Mouse (Mus musculus) kidney, embryonic 14.5 days (tissue): Measurements from ENCODE around the gene March5. TPM values are rescaled to one million over a fixed set of nuclear protein-coding genes. Genes with fewer than 3 reads are reported as not detected.

Experiments
- ATAC-seq: fragments of 200-750 bp; cut with Nextera tagmentation; 2 replicates; pipeline ENCODE4 v1.8.0; 2017; ENCODE audit warnings: moderate number of reproducible peaks, mild to moderate bottlenecking, moderate TSS enrichment, moderate library complexity; ENCODE audit not compliant: low FRiP score, low TSS enrichment
- H3K27ac ChIP-seq: fragments of 300-500 bp; sonication (generic); 2 replicates; pipeline ENCODE4 v1.5.1; 2014; ENCODE audit warnings: low read depth, mild to moderate bottlenecking, low read length, moderate library complexity, mixed read lengths
- H3K27me3 ChIP-seq: fragments of 300-500 bp; sonication (generic); 2 replicates; pipeline ENCODE4 v1.6.1; 2014; ENCODE audit warnings: mild to moderate bottlenecking, low read length; ENCODE audit not compliant: control insufficient read depth, insufficient read depth
- H3K36me3 ChIP-seq: fragments of 300-500 bp; sonication (generic); 2 replicates; pipeline ENCODE4 v1.6.1; 2014; ENCODE audit warnings: low read length, mixed read lengths; ENCODE audit not compliant: control insufficient read depth, insufficient read depth
- H3K4me1 ChIP-seq: fragments of 300-500 bp; sonication (generic); 2 replicates; pipeline ENCODE4 v1.6.1; 2014; ENCODE audit warnings: low read length, mixed read lengths; ENCODE audit not compliant: control insufficient read depth, insufficient read depth
- H3K4me2 ChIP-seq: fragments of 300-500 bp; sonication (generic); replicated peaks from 2 replicates; pipeline ENCODE4 v1.6.1; 2014; ENCODE audit warnings: low read depth, mild to moderate bottlenecking, low read length
- H3K4me3 ChIP-seq: fragments of 300-500 bp; sonication (generic); 2 replicates; pipeline ENCODE4 v1.5.1; 2014; ENCODE audit warnings: mild to moderate bottlenecking, low read length
- H3K9ac ChIP-seq: fragments of 300-500 bp; sonication (generic); 2 replicates; pipeline ENCODE4 v1.6.1; 2014; ENCODE audit warnings: low read depth, mild to moderate bottlenecking, low read length, moderate library complexity
- H3K9me3 ChIP-seq: fragments of 300-500 bp; sonication (generic); 2 replicates; pipeline ENCODE4 v1.6.1; 2016; ENCODE audit warnings: low read length; ENCODE audit not compliant: control insufficient read depth
- WGBS: fragments of 180-500 bp; shearing (Covaris S2); extraction: QIAGEN DNeasy Blood & Tissue Kit; methylation state at CpG from one replicate; pipeline ENCODE4 v1.1.7; 2014; 5-methylcytosine and 5-hydroxymethylcytosine counted together
- polyA plus RNA-seq: library from polyadenylated mRNA; unstranded; fragments of >200 nt; fragmentation: Nextera tagmentation; extraction: Ambion mirVana; gene quantifications from 2 replicates; pipeline ENCODE4 v1.2.1, GENCODE M21; 2014

Gene March5
- polyA plus RNA-seq, 1 experiment from 2014 or later, result 119 TPM

DNA sequence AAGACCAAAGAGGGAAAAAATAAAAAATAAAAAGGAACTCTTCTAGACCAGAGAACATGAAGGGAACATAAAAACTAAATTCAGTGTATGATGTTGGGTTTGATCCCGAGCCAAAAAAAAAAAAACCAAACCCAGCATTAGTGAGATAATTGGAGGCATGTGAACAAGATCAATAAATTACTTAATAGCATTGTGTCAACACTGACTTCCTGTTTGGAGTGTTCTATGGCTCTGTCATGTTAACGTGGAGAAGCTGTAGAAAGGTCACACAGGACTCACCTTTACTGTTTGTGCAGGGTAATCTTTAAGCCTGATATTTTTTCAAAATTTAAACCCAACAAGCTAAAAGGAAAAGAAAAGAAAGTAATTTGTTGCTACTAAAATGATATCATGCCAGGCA is 35.4 kb downstream of the March5 start:
- Histone ChIP-seq H3K27me3 (peaks cover 5% of the 10 kb centered on the region; the same call in 1 of the 2 replicates), H3K36me3 (no peaks in the 10 kb centered on the region), H3K4me2 (no peak overlapping the region), H3K9me3 (peaks cover 6% of the 10 kb centered on the region; the same call in 1 of the 2 replicates), H3K4me3 (no peak overlapping the region), H3K9ac (no peak overlapping the region), H3K27ac (no peak overlapping the region), H3K4me1 (no peaks in the 10 kb centered on the region)
- no peak for ATAC-seq
- 30% methylated on average over 2 of the region's 2 CpGs for WGBS

DNA sequence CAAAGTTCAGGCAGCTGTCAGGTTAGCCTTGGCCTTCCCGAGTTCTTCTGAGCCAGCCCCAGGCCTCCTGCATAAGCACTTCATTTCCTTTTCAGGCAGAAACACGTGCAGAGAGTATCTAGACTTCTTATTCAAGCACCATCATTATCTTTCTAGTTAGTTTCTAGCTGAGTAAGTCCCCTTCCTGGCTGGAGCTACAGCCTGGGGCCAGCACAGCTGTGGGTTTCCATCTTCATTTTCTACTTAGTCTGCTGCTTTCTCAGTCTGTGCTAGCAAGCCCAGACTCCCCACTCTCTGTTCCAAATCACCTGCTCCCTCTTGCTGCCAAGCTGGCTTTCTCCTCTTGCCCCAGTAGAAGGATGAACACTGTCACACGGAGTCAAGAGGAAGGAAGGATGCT is 39.5 kb downstream of the March5 start:
- WGBS, result 41% methylated on average over 3 of the region's 3 CpGs
- Histone ChIP-seq H3K36me3 (no peaks in the 10 kb centered on the region), H3K27ac (no peak overlapping the region), H3K4me1 (no peaks in the 10 kb centered on the region), H3K4me3 (no peak overlapping the region), H3K27me3 (no peaks in the 10 kb centered on the region), H3K9me3 (peaks cover 6% of the 10 kb centered on the region; the same call in 1 of the 2 replicates), H3K9ac (no peak overlapping the region), H3K4me2 (no peak overlapping the region)
- ATAC-seq, result no peak

DNA sequence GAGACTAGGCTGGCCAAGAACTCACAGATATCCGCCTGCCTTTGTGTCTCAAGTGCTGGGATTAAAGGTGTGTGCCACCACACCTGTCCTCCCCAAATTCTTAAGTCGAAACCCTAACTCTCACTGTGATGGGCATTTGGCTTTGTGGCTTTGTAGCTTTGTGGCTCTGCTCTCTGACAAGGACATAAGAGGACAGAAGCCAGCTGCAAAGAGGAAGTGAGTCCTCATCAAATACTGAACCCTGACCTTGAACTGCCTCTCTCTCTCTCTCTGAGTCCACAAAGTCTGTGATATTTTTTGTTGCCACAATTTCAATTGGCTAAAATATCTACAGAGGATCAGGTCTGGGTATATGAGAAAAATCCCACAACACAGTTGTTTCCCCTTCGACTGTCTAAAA is 40.9 kb downstream of the March5 start:
- no peak for ATAC-seq
- Histone ChIP-seq H3K4me3 (no peak overlapping the region), H3K9me3 (peaks cover 6% of the 10 kb centered on the region; the same call in 1 of the 2 replicates), H3K36me3 (no peaks in the 10 kb centered on the region), H3K27me3 (no peaks in the 10 kb centered on the region), H3K4me1 (no peaks in the 10 kb centered on the region), H3K27ac (no peak overlapping the region), H3K9ac (no peak overlapping the region), H3K4me2 (no peak overlapping the region)
- 77% methylated on average over 3 of the region's 3 CpGs for WGBS

DNA sequence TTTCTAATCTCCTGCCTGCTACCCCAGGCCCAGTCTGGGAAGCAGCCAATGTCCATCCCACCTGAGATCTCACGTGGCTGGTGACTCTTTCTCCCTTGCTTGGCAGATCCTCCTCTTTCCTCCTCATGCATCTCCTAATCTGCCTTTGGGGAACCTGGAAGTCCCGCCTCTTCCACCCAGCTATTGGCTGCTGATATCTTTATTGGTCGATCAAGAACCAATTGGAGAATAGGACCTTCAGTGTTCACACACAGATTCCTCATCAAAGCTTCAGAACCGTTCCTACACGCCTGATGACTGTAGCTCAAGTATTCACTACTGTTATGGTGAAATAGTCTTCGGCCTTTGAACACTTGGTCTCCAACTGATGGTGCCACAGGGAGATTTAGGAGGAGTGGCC is 44.8 kb downstream of the March5 start:
- no peaks in the 10 kb centered on the region for H3K4me1 ChIP-seq
- no peaks in the 10 kb centered on the region for H3K36me3 ChIP-seq
- no peak overlapping the region for H3K4me2 ChIP-seq
- H3K9me3 ChIP-seq, result no peaks in the 10 kb centered on the region
- no peak overlapping the region for H3K27ac ChIP-seq
- WGBS, result 76% methylated on average over 6 of the region's 6 CpGs
- no peak overlapping the region for H3K9ac ChIP-seq
- no peak overlapping the region for H3K4me3 ChIP-seq
- no peaks in the 10 kb centered on the region for H3K27me3 ChIP-seq
- ATAC-seq, result no peak

DNA sequence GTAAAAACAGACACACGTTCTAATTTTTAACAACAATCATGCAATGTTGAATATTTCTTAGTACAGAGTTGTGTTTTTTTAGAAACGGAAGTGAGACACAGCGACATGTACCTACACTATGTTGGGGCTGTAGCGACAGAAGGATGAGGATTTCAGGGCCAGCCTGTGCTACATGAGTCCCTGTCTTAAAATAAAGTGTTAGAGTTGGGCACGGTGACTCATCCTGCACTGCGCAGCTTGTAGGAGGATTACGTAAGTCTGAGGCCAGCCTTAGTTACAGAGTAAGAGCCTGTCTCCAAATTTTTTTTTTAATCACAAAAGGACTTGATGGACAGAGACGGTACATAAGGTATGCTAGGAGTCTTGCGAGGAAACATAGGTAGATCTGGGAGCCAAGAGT is 48.0 kb downstream of the March5 start:
- no peak overlapping the region for H3K27ac ChIP-seq
- ATAC-seq, result no peak
- no peaks in the 10 kb centered on the region for H3K4me1 ChIP-seq
- H3K9ac ChIP-seq, result no peak overlapping the region
- no peaks in the 10 kb centered on the region for H3K36me3 ChIP-seq
- H3K4me3 ChIP-seq, result no peak overlapping the region
- H3K4me2 ChIP-seq, result no peak overlapping the region
- no peaks in the 10 kb centered on the region for H3K27me3 ChIP-seq
- WGBS, result 91% methylated on average over 9 of the region's 9 CpGs
- no peaks in the 10 kb centered on the region for H3K9me3 ChIP-seq

- no peak overlapping the region for H3K27ac ChIP-seq
- ATAC-seq, result no peak
- no peak overlapping the region for H3K9ac ChIP-seq
- no peak overlapping the region for H3K4me3 ChIP-seq
- no peaks in the 10 kb centered on the region for H3K9me3 ChIP-seq
- H3K27me3 ChIP-seq, result no peaks in the 10 kb centered on the region
- no peak overlapping the region for H3K4me2 ChIP-seq
- no peaks in the 10 kb centered on the region for H3K4me1 ChIP-seq
- no peaks in the 10 kb centered on the region for H3K36me3 ChIP-seq
- WGBS, result 38% methylated on average over 4 of the region's 4 CpGs
Observed at GRCm38 (mm10) chr19:37262389-37262788, 55.0 kb downstream of the March5 start.

DNA sequence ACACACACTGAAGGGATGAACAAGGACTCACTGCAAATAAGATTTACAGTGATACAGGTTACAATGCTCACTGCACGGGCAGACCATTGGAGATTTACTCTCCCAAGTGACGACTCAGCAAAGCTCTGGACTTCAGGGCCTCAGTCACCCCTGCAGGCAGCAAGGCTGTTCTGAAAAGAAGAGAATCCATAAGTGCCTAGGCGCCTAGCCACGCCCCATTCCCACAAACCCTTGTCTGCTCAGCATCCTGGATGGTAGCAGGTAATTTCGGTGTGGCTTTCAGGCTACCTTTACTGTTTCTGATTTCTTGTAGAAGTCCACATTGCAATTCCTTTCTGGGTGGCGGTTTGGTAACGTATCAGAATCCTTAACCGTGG is 56.2 kb downstream of the March5 start:
- no peak overlapping the region for H3K27ac ChIP-seq
- ATAC-seq, result no peak
- 73% methylated on average over 8 of the region's 8 CpGs for WGBS

DNA sequence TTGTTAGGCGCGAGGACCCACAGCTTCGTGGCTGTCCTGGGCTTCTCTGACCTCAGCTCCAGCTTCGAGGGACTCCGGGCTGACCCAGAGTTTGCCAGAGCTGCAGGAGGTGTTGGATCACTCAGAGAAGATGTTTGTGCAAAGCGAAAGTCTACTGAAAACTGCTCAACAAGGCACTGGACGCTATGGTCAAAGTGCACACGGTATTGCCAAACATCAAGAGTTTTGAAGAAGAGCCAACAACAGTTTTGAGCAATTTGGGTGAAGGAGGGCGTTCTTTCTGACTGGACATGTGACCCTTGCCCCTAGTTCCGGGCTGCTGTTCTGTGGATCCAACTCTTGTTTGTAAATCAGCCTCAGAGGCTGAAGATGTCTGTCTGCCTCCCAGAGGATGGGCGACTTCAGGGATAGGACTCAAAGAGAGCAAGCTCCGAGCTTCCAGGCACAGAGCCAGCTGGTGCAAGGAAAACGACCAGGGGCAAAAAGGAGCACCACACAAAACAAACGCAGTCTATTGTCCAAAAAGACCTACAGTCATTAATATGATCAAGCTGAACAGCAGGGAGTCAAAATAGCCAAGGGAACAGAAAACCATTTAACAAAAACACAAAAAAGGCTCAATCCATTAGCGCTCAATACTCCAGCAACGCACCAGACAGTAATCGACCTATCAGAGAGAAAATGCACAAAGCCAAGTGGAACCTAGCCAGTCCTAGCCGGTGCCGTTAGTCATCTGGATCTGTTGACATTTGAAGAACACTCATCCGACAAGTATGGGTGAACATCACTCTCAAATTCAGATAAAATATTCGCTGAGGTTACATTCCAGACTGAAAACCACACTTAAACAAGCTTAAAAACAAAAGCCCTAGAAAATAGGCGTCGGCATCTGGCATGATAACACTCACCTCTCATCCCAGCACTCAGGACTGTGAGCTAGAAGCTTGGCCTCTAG is 56.9 kb downstream of the March5 start:
- Histone ChIP-seq H3K4me2 (no peak overlapping the region), H3K9ac (no peak overlapping the region), H3K4me1 (no peaks in the 10 kb centered on the region), H3K9me3 (no peaks in the 10 kb centered on the region), H3K4me3 (no peak overlapping the region), H3K27me3 (no peaks in the 10 kb centered on the region), H3K36me3 (peaks cover 8% of the 10 kb centered on the region), H3K27ac (no peak overlapping the region)
- WGBS, result 68% methylated on average over 23 of the region's 23 CpGs
- no peak for ATAC-seq

More for the DNA sequence above, 56.2 kb downstream of the March5 start:
- Histone ChIP-seq H3K36me3 (peaks cover 1% of the 10 kb centered on the region; the same call in 1 of the 2 replicates), H3K9ac (no peak overlapping the region), H3K27me3 (no peaks in the 10 kb centered on the region), H3K4me3 (no peak overlapping the region), H3K9me3 (no peaks in the 10 kb centered on the region), H3K4me1 (no peaks in the 10 kb centered on the region), H3K4me2 (no peak overlapping the region)

- H3K4me3 ChIP-seq, result no peak overlapping the region
- H3K9ac ChIP-seq, result no peak overlapping the region
- no peak overlapping the region for H3K27ac ChIP-seq
- peaks cover 10% of the 10 kb centered on the region for H3K36me3 ChIP-seq
- H3K27me3 ChIP-seq, result no peaks in the 10 kb centered on the region
- H3K4me2 ChIP-seq, result no peak overlapping the region
- ATAC-seq, result peak; percentile 77; the same call in 1 of the 2 replicates
- no peaks in the 10 kb centered on the region for H3K9me3 ChIP-seq
- 37% methylated on average over 10 of the region's 10 CpGs for WGBS
- no peaks in the 10 kb centered on the region for H3K4me1 ChIP-seq
Observed at GRCm38 (mm10) chr19:37265333-37266103, 58.2 kb downstream of the March5 start.
